Mouse (Mus musculus): Measurements from ENCODE around the gene Bmt2. TPM values are rescaled to one million over a fixed set of nuclear protein-coding genes. Genes with fewer than 3 reads are reported as not detected.

The Bmt2 gene
- total and polyA plus RNA-seq, 2 experiments: 0.99 to 9.3 TPM

DNA sequence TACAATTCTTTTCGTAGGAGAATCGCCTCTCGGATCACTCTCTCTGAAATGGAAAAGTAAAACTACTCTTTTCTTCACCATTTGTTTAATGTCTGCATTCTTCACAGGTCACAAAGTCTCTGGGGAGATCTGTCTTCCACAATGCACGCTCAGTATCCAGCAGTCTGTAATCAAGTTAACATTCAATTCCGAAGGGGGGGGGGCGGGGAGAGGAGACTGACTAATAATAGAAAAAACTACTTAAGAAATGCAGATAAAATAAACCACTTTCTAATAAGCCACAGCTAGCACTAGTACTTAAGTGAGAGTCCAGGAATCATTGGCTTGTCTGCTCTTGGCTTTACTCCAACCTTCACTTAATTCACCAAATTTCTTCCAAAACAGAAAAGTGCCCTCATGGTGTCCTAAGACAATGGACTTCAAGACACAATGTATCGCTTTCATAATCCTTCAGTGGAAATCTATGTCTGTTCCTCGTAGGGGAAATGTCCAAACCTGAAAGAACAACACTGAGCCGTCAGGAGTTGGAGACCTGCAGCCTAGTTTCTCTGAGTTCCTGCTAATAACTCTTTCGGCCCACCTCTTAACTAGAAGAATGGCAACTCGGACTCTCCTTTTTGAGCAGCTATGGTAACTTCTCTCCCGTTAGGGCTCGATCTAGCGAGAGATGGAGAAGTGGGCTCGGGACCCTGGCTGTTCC is 70.7 kb downstream of the Bmt2 start:
- Histone ChIP-seq H3K9ac (ENCODE audit: low read depth, low read length) (peak overlapping the region; percentile 95), H3K36me3 (ENCODE audit: control insufficient read depth, insufficient read depth, low read length) (peaks cover 11% of the 10 kb centered on the region), H3K4me3 (ENCODE audit: insufficient read depth, low read depth, low read length) (peak overlapping the region; percentile 97), H3K4me1 (ENCODE audit: control insufficient read depth, insufficient read depth, low read length) (peaks cover 3% of the 10 kb centered on the region; the same call in 1 of the 2 replicates), H3K27me3 (ENCODE audit: control insufficient read depth, insufficient read depth, low read length) (no peaks in the 10 kb centered on the region), H3K27ac (replicated peaks; ENCODE audit: insufficient read depth, low read depth, low read length) (peak overlapping the region; percentile 96), H3K79me2 (ENCODE audit: control insufficient read depth, insufficient read depth, low read length) (peaks cover 3% of the 10 kb centered on the region; the same call in 1 of the 2 replicates)
- DNase-seq (ENCODE audit: extremely low read depth, low read depth, low spot score): peak; percentile 64
- 14% methylated on average over 15 of the region's 15 CpGs for WGBS
- TF ChIP-seq POLR2A (IDR thresholded peaks at IDR 0.05; ENCODE audit: extremely low read depth, insufficient read depth, low read length) (no peak), CTCF (IDR thresholded peaks at IDR 0.05; ENCODE audit: low read depth, low read length) (no peak)

DNA sequence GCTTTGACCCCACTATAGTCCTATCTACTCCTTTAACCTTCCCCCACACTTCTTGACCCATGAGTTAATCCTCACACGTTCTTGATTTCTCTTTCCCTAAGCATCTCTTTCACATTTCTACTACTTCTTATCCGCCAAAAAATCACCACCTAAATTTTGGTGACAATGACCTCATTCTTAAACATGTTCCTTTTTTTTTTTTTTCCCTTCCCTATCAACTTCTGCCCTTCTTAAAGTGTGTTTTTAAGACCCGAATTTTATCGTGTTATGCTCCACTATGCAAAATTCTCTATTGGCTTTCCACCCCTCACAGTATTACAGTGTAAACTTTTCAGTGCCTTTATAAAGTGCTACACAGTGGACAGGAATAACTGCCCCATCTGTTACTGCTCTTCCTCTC is 71.4 kb downstream of the Bmt2 start:
- H3K9ac ChIP-seq (ENCODE audit: low read depth, low read length): no peak overlapping the region
- no peak for DNase-seq (ENCODE audit: extremely low read depth, low read depth, low spot score)
- H3K79me2 ChIP-seq (ENCODE audit: control insufficient read depth, insufficient read depth, low read length): peaks cover 3% of the 10 kb centered on the region; the same call in 1 of the 2 replicates
- H3K4me3 ChIP-seq (ENCODE audit: insufficient read depth, low read depth, low read length): no peak overlapping the region
- peaks cover 13% of the 10 kb centered on the region for H3K36me3 ChIP-seq (ENCODE audit: control insufficient read depth, insufficient read depth, low read length)
- TF ChIP-seq POLR2A (IDR thresholded peaks at IDR 0.05; ENCODE audit: extremely low read depth, insufficient read depth, low read length): no peak
- no peak for TF ChIP-seq CTCF (IDR thresholded peaks at IDR 0.05; ENCODE audit: low read depth, low read length)
- H3K4me1 ChIP-seq (ENCODE audit: control insufficient read depth, insufficient read depth, low read length): peaks cover 3% of the 10 kb centered on the region; the same call in 1 of the 2 replicates
- H3K27ac ChIP-seq (replicated peaks; ENCODE audit: insufficient read depth, low read depth, low read length): no peak overlapping the region
- H3K27me3 ChIP-seq (ENCODE audit: control insufficient read depth, insufficient read depth, low read length): no peaks in the 10 kb centered on the region
- WGBS: 78% methylated on average over 4 of the region's 4 CpGs

DNA sequence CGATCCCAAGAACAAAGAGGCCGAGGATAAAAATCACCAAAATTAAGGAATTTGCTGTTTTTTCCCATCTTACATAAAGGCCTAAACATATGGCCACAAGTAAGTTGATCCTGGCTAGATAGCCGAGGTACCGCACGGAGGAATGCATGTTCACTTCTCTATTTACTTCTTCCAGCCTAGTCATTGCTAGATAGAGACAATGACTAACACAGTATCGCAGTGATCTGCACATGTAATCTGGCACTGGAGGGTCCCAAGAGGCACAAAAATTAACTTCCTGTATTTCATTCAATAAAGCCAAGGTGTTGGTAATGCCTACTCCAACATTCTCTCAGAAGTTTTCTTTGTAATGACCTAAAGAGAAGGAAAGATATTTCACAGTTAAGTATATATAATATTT is 74.6 kb downstream of the Bmt2 start:
- Histone ChIP-seq H3K4me1 (ENCODE audit: control insufficient read depth, insufficient read depth, low read length) (peaks cover 3% of the 10 kb centered on the region; the same call in 1 of the 2 replicates), H3K27me3 (ENCODE audit: control insufficient read depth, insufficient read depth, low read length) (no peaks in the 10 kb centered on the region), H3K27ac (replicated peaks; ENCODE audit: insufficient read depth, low read depth, low read length) (no peak overlapping the region), H3K9ac (ENCODE audit: low read depth, low read length) (no peak overlapping the region), H3K4me3 (ENCODE audit: insufficient read depth, low read depth, low read length) (no peak overlapping the region), H3K79me2 (ENCODE audit: control insufficient read depth, insufficient read depth, low read length) (peaks cover 3% of the 10 kb centered on the region; the same call in 1 of the 2 replicates), H3K36me3 (ENCODE audit: control insufficient read depth, insufficient read depth, low read length) (peaks cover 13% of the 10 kb centered on the region)
- DNase-seq (ENCODE audit: extremely low read depth, low read depth, low spot score): no peak
- TF ChIP-seq POLR2A (IDR thresholded peaks at IDR 0.05; ENCODE audit: extremely low read depth, insufficient read depth, low read length) (no peak), CTCF (IDR thresholded peaks at IDR 0.05; ENCODE audit: low read depth, low read length) (no peak)
- WGBS: 95% methylated on average over 6 of the region's 6 CpGs

DNA sequence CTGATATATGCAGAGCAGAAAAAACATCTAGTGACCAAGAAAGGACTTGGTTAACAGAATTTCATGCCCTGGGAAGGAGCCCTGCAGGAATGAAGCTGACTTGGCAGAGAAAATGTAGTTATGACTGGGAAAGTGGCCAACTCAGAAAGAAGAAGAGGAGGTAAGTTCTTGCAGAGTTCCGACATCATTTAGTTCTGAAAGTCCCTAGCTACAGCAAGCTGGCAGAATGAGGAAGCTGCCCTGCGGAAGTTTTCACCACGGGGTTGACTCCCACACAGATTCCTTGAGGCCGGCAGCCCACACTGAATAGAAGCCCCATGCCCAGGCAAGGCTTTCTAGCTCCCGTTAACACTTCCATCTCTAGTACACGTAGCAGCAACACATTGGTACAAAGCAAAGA is 76.2 kb downstream of the Bmt2 start:
- Histone ChIP-seq H3K4me1 (ENCODE audit: control insufficient read depth, insufficient read depth, low read length) (peaks cover 2% of the 10 kb centered on the region; the same call in 1 of the 2 replicates), H3K27me3 (ENCODE audit: control insufficient read depth, insufficient read depth, low read length) (no peaks in the 10 kb centered on the region), H3K27ac (replicated peaks; ENCODE audit: insufficient read depth, low read depth, low read length) (no peak overlapping the region), H3K9ac (ENCODE audit: low read depth, low read length) (no peak overlapping the region), H3K36me3 (ENCODE audit: control insufficient read depth, insufficient read depth, low read length) (peaks cover 13% of the 10 kb centered on the region), H3K79me2 (ENCODE audit: control insufficient read depth, insufficient read depth, low read length) (peaks cover 3% of the 10 kb centered on the region; the same call in 1 of the 2 replicates), H3K4me3 (ENCODE audit: insufficient read depth, low read depth, low read length) (no peak overlapping the region)
- peak; percentile 50 for DNase-seq (ENCODE audit: extremely low read depth, low read depth, low spot score)
- WGBS: 69% methylated on average over 6 of the region's 6 CpGs
- TF ChIP-seq CTCF (IDR thresholded peaks at IDR 0.05; ENCODE audit: low read depth, low read length) (no peak), POLR2A (IDR thresholded peaks at IDR 0.05; ENCODE audit: extremely low read depth, insufficient read depth, low read length) (no peak)

DNA sequence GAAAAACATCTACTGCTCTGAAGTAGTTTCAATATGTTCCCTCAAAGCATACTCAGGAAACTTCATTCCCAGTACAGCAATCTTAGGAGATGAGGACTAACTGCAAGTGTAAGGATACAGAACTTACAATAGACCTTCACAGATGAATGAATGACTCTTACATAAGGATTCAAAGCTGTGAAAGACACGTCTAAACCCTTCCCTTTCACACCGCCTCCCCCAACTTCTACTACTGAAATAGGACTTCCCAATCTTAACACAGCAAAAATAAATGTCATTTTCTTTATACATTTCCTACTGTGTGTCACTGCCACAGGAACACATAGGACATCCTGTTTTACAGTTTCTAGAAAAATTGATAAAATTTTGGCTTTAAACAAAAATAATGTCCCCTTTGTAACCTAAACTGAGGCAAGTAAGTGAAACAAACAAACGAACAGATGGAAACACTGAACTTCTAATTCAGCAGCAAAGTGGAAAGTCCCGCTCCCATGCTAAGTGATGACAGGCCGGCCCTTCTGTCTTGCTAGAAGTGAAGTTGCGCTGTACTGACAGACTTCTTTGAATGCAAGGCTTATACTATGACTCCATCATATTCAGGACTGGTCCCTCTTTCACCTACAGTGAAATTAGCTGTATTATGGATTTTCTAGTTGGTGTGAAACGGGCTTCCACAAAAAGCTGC is 79.4 kb downstream of the Bmt2 start:
- TF ChIP-seq CTCF (IDR thresholded peaks at IDR 0.05; ENCODE audit: low read depth, low read length): no peak
- 76% methylated on average over 7 of the region's 7 CpGs for WGBS

More for the DNA sequence above, 79.4 kb downstream of the Bmt2 start:
- Histone ChIP-seq H3K4me3 (ENCODE audit: insufficient read depth, low read depth, low read length) (no peak overlapping the region), H3K9ac (ENCODE audit: low read depth, low read length) (no peak overlapping the region), H3K27me3 (ENCODE audit: control insufficient read depth, insufficient read depth, low read length) (no peaks in the 10 kb centered on the region), H3K4me1 (ENCODE audit: control insufficient read depth, insufficient read depth, low read length) (peaks cover 2% of the 10 kb centered on the region; the same call in 1 of the 2 replicates), H3K36me3 (ENCODE audit: control insufficient read depth, insufficient read depth, low read length) (peaks cover 19% of the 10 kb centered on the region), H3K79me2 (ENCODE audit: control insufficient read depth, insufficient read depth, low read length) (peaks cover 3% of the 10 kb centered on the region; the same call in 1 of the 2 replicates), H3K27ac (replicated peaks; ENCODE audit: insufficient read depth, low read depth, low read length) (no peak overlapping the region)
- no peak for DNase-seq (ENCODE audit: extremely low read depth, low read depth, low spot score)

All from liver, adult 2 months (tissue).